Mouse (Mus musculus) heart, adult 2 months (tissue): Measurements from ENCODE around the gene Lipn.

ENCODE experiments used
- CTCF ChIP-seq: fragments of 200-600 bp; IDR thresholded peaks from 2 replicates; pipeline ENCODE4 v1.8.1; 2022; ENCODE audit warnings: antibody characterized with exemption, mild to moderate bottlenecking, moderate library complexity
- EP300 ChIP-seq: fragments of 200-500 bp; IDR thresholded peaks from 2 replicates; pipeline ENCODE4 v1.6.1; 2011; ENCODE audit warnings: low read depth, low read length, control low read depth; ENCODE audit not compliant: insufficient read depth
- POLR2A ChIP-seq: fragments of 200-500 bp; IDR thresholded peaks from 2 replicates; pipeline ENCODE4 v1.6.1; 2011; ENCODE audit warnings: mild to moderate bottlenecking, low read depth, low read length, control low read depth; ENCODE audit not compliant: insufficient read depth

- TF ChIP-seq CTCF (no peak), EP300 (no peak), POLR2A (no peak)
These were observed 45.6 kb upstream of the Lipn start for GRCm38 (mm10) chr19:34021440-34022172.
